Mouse (Mus musculus) B cell, adult 67 days (primary cell): ENCODE data around the gene Atxn7l2. TPM values are rescaled to one million over a fixed set of nuclear protein-coding genes. Genes with fewer than 3 reads are reported as not detected.

ENCODE experiments used
- total RNA-seq, 2 experiments: library from RNA; stranded (reverse); gene quantifications; 4 replicates each; pipeline ENCODE4 v1.2.4; 2023

Atxn7l2 gene
- total RNA-seq, result 10 to 100 TPM; 31.8 to 35.8 TPM

DNA sequence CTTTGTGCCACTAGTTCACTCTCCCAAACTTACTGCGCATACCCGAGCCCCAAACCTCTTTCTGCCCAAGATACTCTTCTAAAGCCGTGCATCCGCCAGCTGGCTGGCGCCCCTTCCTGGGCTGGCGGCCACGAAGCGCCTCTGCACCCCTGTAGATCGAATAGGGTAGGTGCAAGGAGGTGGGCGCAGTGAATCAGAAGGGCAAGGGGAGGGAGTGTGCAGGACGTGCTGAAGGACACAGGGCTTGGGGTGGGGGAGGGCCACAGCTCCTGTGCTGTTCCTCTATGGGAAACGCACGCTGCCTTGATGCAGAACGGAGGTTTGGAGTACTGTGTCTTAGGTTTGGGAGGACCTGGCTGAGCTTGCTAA lies at the start of gene Atxn7l2:
TSS of gene Atxn7l2 (minus strand) at position 164 of the 369 bp plus-strand sequence.

DNA sequence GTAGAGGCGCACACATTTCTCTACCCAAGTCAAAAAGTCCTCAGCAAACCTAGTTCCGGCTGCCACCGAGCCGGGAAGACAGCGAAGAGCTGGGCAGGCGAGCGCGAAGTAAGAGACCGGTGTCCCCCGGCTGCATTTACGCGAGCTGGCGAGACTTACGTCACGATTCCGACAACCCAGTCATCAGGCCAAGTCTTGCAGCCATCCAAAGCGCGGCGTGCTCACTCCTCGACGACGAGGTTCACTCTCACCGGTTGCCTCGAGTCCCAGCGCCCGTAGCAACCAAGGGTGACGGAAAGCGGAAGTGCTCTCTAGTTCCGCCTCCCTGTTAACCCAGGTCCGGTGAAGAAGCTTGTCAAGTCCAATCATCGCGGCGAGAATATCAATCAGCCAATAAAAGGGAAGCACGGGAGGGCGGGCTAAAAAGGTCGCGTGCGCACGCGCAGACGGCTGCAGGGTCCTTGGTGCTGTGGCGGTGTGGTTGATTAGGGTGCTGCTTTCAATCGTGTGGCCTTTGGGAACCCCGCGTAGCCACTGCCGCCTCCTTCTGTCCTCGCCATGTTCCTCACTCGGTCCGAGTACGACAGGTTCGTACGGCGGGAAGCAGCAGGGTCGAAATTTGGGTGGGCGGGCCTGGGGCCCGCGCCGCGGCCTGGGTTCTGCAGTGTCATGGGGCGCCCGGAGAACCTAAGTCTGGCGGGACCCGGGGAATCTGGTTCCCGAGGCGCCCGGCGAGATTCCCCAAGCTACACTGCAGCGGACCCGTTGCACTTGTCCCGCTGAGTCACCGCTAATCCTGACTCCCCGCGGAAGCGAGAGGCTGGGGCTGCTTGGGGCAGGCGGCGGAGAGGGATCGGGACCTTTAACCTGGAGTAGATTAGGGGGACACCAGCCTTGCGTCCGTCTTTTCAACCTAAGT lies 46.2 kb upstream of the Atxn7l2 start, which contains the start of gene Psma5:
TSS of gene Psma5 (plus strand) at position 208 of the 919 bp plus-strand sequence.

DNA sequence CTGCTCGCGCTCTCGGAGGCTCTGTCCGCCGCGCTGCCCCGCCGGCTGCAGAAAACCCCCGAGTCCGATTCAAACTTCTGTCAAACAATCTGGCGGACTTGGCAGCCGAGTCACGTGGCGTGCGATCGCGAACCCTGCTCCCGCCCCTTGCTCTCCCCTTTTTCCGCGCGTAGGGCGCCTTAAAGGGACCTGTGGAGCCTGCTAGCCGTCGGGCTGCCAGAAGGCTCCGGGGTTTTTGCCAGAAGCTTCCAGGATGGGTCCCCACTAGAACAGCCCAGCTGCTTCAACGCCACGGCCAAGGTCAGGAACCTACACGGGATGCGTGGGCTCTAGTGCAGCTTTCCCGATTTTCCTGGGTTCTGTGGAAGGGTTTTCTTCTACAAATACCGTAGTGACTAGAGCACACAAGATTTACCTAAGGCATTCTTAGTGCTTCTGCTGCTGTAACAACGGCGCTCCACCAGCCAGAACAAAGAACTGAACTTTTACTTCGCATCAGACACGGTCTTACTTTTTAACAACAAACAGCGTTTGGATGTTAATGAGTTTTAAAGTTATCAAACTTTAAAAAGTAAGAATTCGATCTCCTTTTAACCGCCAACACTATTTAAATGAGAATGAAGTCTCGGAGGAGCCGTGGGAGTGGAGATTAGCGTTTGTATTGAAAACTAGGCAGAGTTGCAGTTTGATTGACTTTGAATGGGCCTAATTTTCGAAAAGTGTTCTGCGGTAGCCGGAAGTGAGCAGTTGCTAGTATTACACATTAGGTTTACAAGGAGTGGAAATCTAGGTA lies 16.0 kb upstream of the Atxn7l2 start, which contains the start of gene Sypl2:
TSS of gene Sypl2 (minus strand) at position 91 of the 793 bp plus-strand sequence.

GRCm38 (mm10) chr3:108200329-108201323 lies 10.1 kb downstream of the Atxn7l2 start, which contains the start of gene Cyb561d1:
Gene Cyb561d1 (minus strand): TSS chr3:108201212.

DNA sequence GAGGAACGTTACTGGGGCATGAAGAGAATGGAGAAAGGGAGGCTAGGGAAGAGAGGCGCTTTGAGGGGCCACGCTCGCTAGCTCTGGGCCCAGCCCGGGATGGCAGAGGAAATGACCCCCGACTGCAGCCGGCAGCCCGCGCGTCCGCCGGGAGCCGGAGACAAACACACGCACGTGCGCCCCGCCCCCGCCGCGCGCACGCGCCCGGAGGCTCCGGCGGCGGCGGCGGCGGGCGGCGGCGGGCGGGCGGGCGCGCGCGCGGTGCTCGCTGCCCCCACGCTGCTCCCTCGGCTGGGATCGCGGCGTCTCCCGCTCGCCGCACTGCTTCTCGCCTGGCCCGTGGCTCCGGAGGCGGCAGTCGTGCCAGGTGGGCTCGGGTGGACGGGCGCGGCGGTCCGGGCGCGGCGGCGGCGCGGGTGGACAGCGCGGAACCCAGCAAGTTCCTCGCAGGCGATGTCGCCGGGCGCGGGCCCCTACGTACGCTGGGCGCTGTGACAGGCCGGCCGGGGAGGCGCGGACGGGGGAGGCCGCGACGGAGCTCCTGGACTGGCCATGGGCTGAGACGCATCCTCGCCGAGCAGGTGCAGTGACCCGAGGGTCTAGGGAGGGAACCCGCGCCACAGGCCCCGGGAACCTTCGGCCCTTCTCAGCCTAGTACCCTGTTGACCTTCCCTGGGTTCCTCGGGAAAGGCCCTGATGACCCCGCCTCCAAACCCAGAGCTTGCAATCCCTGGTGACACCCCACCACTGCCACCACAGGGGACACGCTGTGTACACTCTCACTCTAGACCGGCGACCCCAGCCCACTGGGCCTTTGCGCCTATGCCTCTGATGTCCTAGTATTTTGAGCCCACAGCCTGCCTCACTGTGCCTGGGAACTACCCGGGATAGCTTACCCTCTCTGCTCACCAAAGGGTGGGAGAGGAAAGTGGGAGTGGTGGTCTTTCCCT lies 24.4 kb downstream of the Atxn7l2 start, which contains the start of gene Amigo1:
TSS of gene Amigo1 (plus strand) at position 238 of the 950 bp plus-strand sequence.

DNA sequence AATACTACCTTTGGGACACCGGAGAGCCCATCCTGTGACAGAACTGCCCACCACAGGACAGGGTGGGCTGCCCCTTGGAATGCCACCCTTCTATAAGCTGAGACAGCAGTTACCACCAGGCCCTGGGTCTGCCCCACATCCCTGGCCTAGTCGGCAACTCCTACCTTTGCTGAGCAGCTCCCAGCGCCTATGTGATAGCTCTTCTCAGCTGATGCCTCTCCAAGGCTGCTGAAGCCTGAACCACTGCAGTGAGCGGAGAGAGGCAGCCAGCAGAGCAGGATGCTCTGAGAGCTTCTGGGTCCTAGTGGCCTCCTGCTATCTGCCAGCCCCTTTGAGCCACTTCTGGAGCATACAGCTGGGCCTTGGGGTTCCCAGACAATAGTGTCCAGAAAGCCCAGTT lies 56.1 kb downstream of the Atxn7l2 start, which contains the start of gene Gpr61:
TSS of gene Gpr61 (minus strand) at position 227 of the 400 bp plus-strand sequence.

Other genes with a start within 250 kb of the Atxn7l2 start
- gene Gstm3, start 241.7 kb downstream of the Atxn7l2 start, total RNA-seq, result not detected
- not detected for gene Gstm2, start 224.5 kb downstream of the Atxn7l2 start, total RNA-seq
- 10 to 100 TPM; 15.3 to 18.1 TPM for gene Gstm1, start 193.0 kb downstream of the Atxn7l2 start, total RNA-seq
- 1 to 10 TPM; 6.0 to 6.5 TPM for gene Gstm4, start 166.0 kb downstream of the Atxn7l2 start, total RNA-seq
- 10 to 100 TPM; 26.9 to 27.9 TPM for gene Ampd2, start 124.3 kb downstream of the Atxn7l2 start, total RNA-seq
- under 1 TPM in 1 of 2 experiments, not detected in 1; 0.36 TPM for gene Gnat2, start 118.1 kb downstream of the Atxn7l2 start, total RNA-seq
- 10 to 100 TPM; 66.3 to 72.4 TPM for gene Gnai3, start 64.8 kb downstream of the Atxn7l2 start, total RNA-seq
- not detected for gene Gpr61, start 56.1 kb downstream of the Atxn7l2 start, total RNA-seq
- 1 to 10 TPM; 2.5 to 2.9 TPM for gene Amigo1, start 24.6 kb downstream of the Atxn7l2 start, total RNA-seq
- 10 to 100 TPM; 34.4 to 35.4 TPM for gene Cyb561d1, start 9.7 kb downstream of the Atxn7l2 start, total RNA-seq
- not detected for gene Sypl2, start 15.7 kb upstream of the Atxn7l2 start, total RNA-seq
- gene Psma5, start 46.0 kb upstream of the Atxn7l2 start, total RNA-seq, result 10 to 100 TPM; 41.3 to 43.4 TPM
- gene Sort1, start 73.1 kb upstream of the Atxn7l2 start, total RNA-seq, result under 1 TPM; 0.15 to 0.61 TPM
- not detected for gene Mybphl, start 154.0 kb upstream of the Atxn7l2 start, total RNA-seq
- under 1 TPM; 0.42 to 0.75 TPM for gene Psrc1, start 172.9 kb upstream of the Atxn7l2 start, total RNA-seq
- gene Celsr2, start 204.6 kb upstream of the Atxn7l2 start, total RNA-seq, result 1 to 10 TPM; 4.6 to 4.9 TPM
- 100 to 1,000 TPM; 136 to 138 TPM for gene Sars, start 234.3 kb upstream of the Atxn7l2 start, total RNA-seq